Mouse (Mus musculus) ES-E14 (cell line): ENCODE data around the gene Cntn3. TPM values are rescaled to one million over a fixed set of nuclear protein-coding genes. Genes with fewer than 3 reads are reported as not detected.

Experiments used
- DNase-seq: peaks from one replicate; pipeline ENCODE4 v3.0.0-alpha.2; 2013; ENCODE audit warnings: low read depth, low spot score
- H3K27ac ChIP-seq: 2 replicates; pipeline ENCODE4 v1.5.1; 2012; ENCODE audit warnings: low read depth, mild to moderate bottlenecking, low read length, moderate library complexity, mixed read lengths; ENCODE audit not compliant: poor library complexity, insufficient read depth, severe bottlenecking
- H3K36me3 ChIP-seq: 2 replicates; pipeline ENCODE4 v1.6.1; 2012; ENCODE audit warnings: mild to moderate bottlenecking, low read length, moderate library complexity, mixed read lengths; ENCODE audit not compliant: control insufficient read depth, poor library complexity, insufficient read depth, severe bottlenecking
- H3K4me1 ChIP-seq, 2 experiments: fragments of 150-350 bp in 1 of 2; sonication (generic) in 1 of 2; 2 replicates each; pipeline ENCODE4 v1.6.1; 2012; ENCODE audit warnings: low read length in 2 of 2, mild to moderate bottlenecking in 1 of 2, mixed read lengths in 1 of 2; ENCODE audit not compliant: control insufficient read depth in 2 of 2, insufficient read depth in 2 of 2, poor library complexity in 1 of 2
- H3K4me3 ChIP-seq, 2 experiments: fragments of 150-350 bp in 1 of 2; sonication (generic) in 1 of 2; 2 replicates each; pipeline ENCODE4 v1.5.1; 2012; ENCODE audit warnings: low read length in 2 of 2, low read depth in 1 of 2, mild to moderate bottlenecking in 1 of 2, mixed read lengths in 1 of 2; ENCODE audit not compliant: insufficient read depth in 1 of 2, poor library complexity in 1 of 2, severe bottlenecking in 1 of 2
- H3K9ac ChIP-seq: 2 replicates; pipeline ENCODE4 v1.6.1; 2012; ENCODE audit warnings: low read depth, mild to moderate bottlenecking, low read length, mixed read lengths; ENCODE audit not compliant: poor library complexity, insufficient read depth, severe bottlenecking
- H3K9me3 ChIP-seq: fragments of 150-350 bp; sonication (generic); 2 replicates; pipeline ENCODE4 v1.6.1; 2012; ENCODE audit warnings: low read depth, mild to moderate bottlenecking, low read length; ENCODE audit not compliant: control insufficient read depth, insufficient read depth
- CHD2 ChIP-seq: IDR thresholded peaks from 2 replicates; pipeline ENCODE4 v1.6.1; 2014; ENCODE audit warnings: mild to moderate bottlenecking, low read depth, low read length, inconsistent platforms
- HCFC1 ChIP-seq: IDR thresholded peaks from 2 replicates; pipeline ENCODE4 v1.6.1; 2012; ENCODE audit warnings: low read length, inconsistent platforms, borderline replicate concordance; ENCODE audit not compliant: insufficient read depth
- MAFK ChIP-seq: IDR thresholded peaks from 2 replicates; pipeline ENCODE4 v1.6.1; 2014; ENCODE audit warnings: mild to moderate bottlenecking, low read depth, low read length, inconsistent platforms; ENCODE audit not compliant: insufficient read depth
- ZC3H11A ChIP-seq: IDR thresholded peaks from 2 replicates; pipeline ENCODE4 v1.6.1; 2012; ENCODE audit warnings: low read depth, mild to moderate bottlenecking, inconsistent platforms, low read length, borderline replicate concordance
- ZNF384 ChIP-seq: IDR thresholded peaks from 2 replicates; pipeline ENCODE4 v1.6.1; 2012; ENCODE audit warnings: low read depth, low read length, inconsistent platforms
- in situ Hi-C, 2 experiments: fragments of 600-800 bp; cut with MboI; formaldehyde crosslinking; loops; one replicate each; pipeline ENCODE4 v1.15.1; 2025; ENCODE audit warnings: low sequenced_read_pairs in 2 of 2, inconsistent platforms in 1 of 2; ENCODE audit not compliant: unreplicated experiment in 2 of 2
- total RNA-seq: library from RNA; depleted of rRNA; stranded (reverse); fragments of 300-350 nt; gene quantifications from 2 replicates; pipeline ENCODE4 v1.2.3, GENCODE M21; 2012

Gene Cntn3
- total RNA-seq, 1 experiment, result 0.27 TPM

- in situ Hi-C loops, result no loop called here
- Histone ChIP-seq H3K4me1 (no peaks in the 10 kb centered on the region), H3K9ac (no peak overlapping the region), H3K4me3 (no peak overlapping the region), H3K36me3 (no peaks in the 10 kb centered on the region), H3K9me3 (no peaks in the 10 kb centered on the region), H3K27ac (no peak overlapping the region)
- DNase-seq, result no peak
- TF ChIP-seq CHD2 (no peak), ZC3H11A (no peak), ZNF384 (no peak), MAFK (no peak), HCFC1 (no peak)
These were observed 290.0 kb downstream of the Cntn3 start for GRCm38 (mm10) chr6:102282889-102283288.

DNA sequence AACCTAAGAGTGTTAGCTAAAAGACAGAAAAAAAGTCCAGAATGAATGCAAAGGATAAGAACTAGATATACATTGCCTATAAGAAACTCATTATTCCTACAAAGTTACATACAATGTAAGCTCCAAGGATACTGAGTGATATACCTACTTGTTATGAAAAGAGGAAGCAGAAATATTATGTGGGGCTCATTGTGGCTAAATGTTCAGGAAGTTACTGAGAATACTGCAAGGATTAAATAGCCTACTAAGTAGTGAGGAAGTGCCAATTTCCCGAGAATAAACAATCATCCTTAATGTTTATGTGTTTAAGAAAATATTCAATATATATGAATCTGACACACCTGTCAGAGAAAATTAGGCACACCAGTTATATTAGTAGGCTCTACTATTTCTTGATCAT lies 341.9 kb downstream of the Cntn3 start:
- Histone ChIP-seq H3K9ac (no peak overlapping the region), H3K27ac (no peak overlapping the region), H3K36me3 (no peaks in the 10 kb centered on the region), H3K4me3 (no peak overlapping the region), H3K4me1 (no peaks in the 10 kb centered on the region), H3K9me3 (no peaks in the 10 kb centered on the region)
- no peak for TF ChIP-seq ZNF384
- TF ChIP-seq CHD2, result no peak
- no peak for TF ChIP-seq ZC3H11A
- TF ChIP-seq MAFK, result no peak
- TF ChIP-seq HCFC1, result no peak
- in situ Hi-C loops, result no loop called here
- DNase-seq, result no peak

DNA sequence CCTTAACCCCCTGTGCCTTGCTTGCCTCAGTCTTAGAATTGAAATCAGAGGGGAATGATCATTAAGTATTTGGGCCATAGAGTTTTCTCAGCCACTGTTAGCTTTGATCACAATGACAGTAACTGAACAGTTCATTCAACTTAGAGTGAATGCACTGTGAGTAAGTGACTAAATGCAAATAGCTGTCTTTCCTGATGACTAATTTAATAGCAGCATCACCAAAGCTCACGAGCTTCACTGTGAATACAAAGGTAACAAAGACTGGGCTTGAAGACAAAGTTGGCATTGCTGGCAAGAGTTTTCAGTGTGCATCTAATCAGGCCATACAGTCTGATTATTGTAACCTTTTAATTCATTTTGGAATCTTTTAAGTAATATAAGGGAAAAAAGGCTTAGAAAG lies 386.6 kb downstream of the Cntn3 start:
- no peak for DNase-seq
- in situ Hi-C loops, result no loop called here
- H3K36me3 ChIP-seq, result no peaks in the 10 kb centered on the region
- no peaks in the 10 kb centered on the region for H3K4me1 ChIP-seq
- H3K9me3 ChIP-seq, result no peaks in the 10 kb centered on the region
- no peak for TF ChIP-seq HCFC1
- no peak for TF ChIP-seq ZNF384
- TF ChIP-seq MAFK, result no peak
- TF ChIP-seq CHD2, result no peak
- no peak for TF ChIP-seq ZC3H11A
- H3K9ac ChIP-seq, result no peak overlapping the region
- H3K27ac ChIP-seq, result no peak overlapping the region
- no peak overlapping the region for H3K4me3 ChIP-seq

DNA sequence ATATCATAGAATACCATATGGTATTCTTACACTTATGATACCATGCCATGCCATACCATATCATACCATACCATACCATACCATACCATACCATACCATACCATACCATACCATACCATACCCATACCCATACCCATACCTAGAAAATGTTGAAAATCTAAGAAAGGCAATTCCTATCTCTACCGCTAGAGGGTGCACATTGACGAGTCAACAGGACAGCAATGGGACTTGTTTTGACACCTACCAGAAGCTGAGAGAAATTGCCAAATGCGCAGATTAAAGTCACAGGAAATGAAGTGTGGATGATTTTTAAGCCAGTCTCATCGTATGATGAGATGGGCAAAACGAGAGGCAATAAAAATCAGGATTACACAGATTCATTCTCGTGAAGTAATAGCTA lies 402.0 kb downstream of the Cntn3 start:
- Histone ChIP-seq H3K4me3 (no peak overlapping the region), H3K4me1 (no peaks in the 10 kb centered on the region), H3K9me3 (no peaks in the 10 kb centered on the region), H3K9ac (no peak overlapping the region), H3K27ac (no peak overlapping the region), H3K36me3 (no peaks in the 10 kb centered on the region)
- DNase-seq, result peak; percentile 56
- TF ChIP-seq HCFC1, result no peak
- peak; percentile 42; the same call in 1 of the 2 replicates for TF ChIP-seq ZC3H11A
- TF ChIP-seq ZNF384, result no peak
- TF ChIP-seq MAFK, result no peak
- TF ChIP-seq CHD2, result no peak
- in situ Hi-C loops, result no loop called here

DNA sequence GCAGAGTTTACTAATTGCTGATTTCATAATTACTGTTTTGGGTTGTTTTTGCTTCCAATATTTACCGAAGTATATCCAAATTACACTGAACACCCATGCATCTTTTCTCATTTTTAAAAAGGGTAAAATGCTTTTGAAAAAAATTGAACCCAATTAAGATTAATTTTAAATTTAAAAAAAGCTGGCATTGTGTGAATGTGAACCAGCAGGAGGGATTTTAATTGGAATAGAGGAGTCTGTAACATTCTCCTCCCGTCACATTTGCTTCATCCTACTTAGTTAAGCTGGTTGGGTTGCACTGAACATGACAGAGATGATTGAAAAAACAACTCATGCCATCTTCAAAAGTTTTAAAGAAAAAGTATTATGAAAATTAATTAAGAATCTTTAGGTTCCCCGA lies 411.7 kb downstream of the Cntn3 start:
- Histone ChIP-seq H3K9ac (no peak overlapping the region), H3K4me3 (no peak overlapping the region), H3K4me1 (no peaks in the 10 kb centered on the region), H3K27ac (no peak overlapping the region), H3K36me3 (no peaks in the 10 kb centered on the region), H3K9me3 (no peaks in the 10 kb centered on the region)
- DNase-seq, result no peak
- TF ChIP-seq ZNF384, result no peak
- in situ Hi-C loops, result no loop called here
